Mouse (Mus musculus) frontal cortex, postnatal 14 days (tissue): ENCODE data around the gene Rpl15.
"Not testable (repeated sequence)": the region's sequence is repeated elsewhere in the genome, so short reads cannot be mapped to it uniquely, and the experiment has no call there.

Source experiments
- DNase-seq, 2 experiments: peaks; one replicate each; pipeline ENCODE4 v3.0.0; 2022; ENCODE audit warnings: low spot score in 2 of 2

Gene Rpl15

GRCm38 (mm10) chr14:18270529-18271441 is at the start of gene Rpl15, which contains the start of gene Nkiras1:
TSS of gene Rpl15 (minus strand) at chr14:18271391.
TSS of gene Nkiras1 (plus strand) at chr14:18271136.
- DNase-seq, result peak; percentile 98 to 99

- no peak for DNase-seq
Measured at GRCm38 (mm10) chr14:18317457-18318411, 46.5 kb upstream of the Rpl15 start.

- no peak for DNase-seq
Measured at GRCm38 (mm10) chr14:18304165-18304564, 33.0 kb upstream of the Rpl15 start.

GRCm38 (mm10) chr14:18303262-18303661 is 32.1 kb upstream of the Rpl15 start:
- peak; percentile 54 to 68 for DNase-seq

GRCm38 (mm10) chr14:18302750-18303149 is 31.6 kb upstream of the Rpl15 start:
- DNase-seq, result no peak

DNA sequence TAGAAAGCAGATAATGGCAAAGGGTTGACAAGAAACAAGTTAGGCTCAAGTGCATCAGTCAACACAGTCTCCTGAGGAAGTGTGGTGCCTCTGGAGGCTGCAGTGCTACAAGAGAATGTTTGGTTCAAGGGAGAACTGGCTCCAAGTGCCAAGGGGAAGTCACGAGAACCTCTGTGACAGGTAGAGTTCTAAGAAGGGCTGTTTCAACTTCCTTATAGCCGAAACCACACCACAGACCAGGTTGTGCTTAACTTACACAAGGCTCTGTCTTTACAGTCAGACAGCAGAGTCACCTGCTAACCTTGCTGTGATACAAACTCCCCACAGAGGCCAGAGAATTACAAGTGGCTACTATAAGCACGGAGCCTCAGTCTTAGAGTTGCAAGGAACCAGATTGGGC is 30.4 kb upstream of the Rpl15 start:
- no peak for DNase-seq

DNA sequence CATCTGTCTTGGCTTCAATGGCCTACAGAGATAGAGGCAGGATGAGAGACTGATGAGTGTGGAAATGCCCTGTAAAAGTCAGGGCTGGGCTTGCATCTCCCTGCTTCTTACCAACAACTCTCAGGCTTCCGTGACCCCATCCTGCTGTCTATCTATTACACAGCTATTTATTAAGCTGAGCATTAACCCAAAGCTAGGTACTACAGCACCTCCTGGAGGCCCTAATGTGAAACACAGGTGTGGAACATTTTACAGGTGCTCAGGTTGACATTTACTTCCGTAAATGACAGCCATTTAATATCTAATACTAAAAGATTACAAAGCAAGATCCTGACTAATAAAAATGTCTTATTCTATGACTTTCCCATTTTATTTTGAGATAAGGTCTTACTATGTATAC is 29.5 kb upstream of the Rpl15 start:
- DNase-seq, result no peak

GRCm38 (mm10) chr14:18298874-18299273 is 27.7 kb upstream of the Rpl15 start:
- DNase-seq, result no peak

- no peak for DNase-seq
Measured at GRCm38 (mm10) chr14:18297441-18297840, 26.2 kb upstream of the Rpl15 start.

- DNase-seq, result no peak
Measured at GRCm38 (mm10) chr14:18292578-18292977, 21.4 kb upstream of the Rpl15 start.

DNA sequence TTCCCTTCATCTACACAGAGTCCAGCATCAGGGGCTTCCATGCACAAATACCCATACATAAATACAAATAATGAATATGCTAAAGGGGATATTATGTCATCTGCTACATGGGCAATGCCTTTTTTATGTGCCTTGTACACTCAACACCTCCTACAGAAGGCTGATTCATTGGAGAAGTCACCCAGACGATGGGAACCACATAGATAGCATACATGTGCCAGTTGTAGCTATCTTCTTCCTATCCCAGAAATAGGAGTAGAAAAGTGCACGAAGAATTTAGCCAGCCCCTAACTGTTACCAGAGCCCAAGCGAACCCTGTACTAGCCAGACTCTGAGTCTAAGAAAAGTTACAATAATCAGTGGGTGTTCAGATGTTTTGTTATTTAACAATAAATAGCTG is 20.9 kb upstream of the Rpl15 start:
- DNase-seq, result no peak

GRCm38 (mm10) chr14:18287391-18287790 is 16.2 kb upstream of the Rpl15 start:
- DNase-seq, result no peak

- no peak for DNase-seq
Measured at GRCm38 (mm10) chr14:18286441-18286840, 15.2 kb upstream of the Rpl15 start.

- DNase-seq, result no peak
Measured at GRCm38 (mm10) chr14:18285476-18285875, 14.3 kb upstream of the Rpl15 start.

- DNase-seq, result no peak
Measured at GRCm38 (mm10) chr14:18284581-18284980, 13.4 kb upstream of the Rpl15 start.

- no peak for DNase-seq
Measured at GRCm38 (mm10) chr14:18280375-18280774, 9.2 kb upstream of the Rpl15 start.

DNA sequence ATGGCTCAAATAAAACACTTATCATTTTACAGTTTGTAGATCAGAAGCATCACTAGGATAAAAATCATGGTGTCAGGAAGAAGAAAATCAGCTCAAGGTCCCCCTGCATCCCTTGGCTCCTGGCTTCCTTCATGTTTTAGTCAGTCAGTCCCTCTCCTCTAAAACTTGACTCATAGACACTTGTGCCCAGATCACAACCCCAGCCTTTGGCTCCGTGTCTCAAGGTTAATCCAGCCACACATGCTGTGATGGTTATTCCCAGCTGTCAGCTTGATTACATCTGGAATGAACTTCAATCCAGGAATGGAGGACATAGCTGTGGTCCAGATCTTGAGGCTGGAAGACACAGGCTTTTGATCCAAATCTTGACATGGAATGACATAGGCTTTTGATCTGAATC is 3.3 kb upstream of the Rpl15 start:
- no peak for DNase-seq

DNA sequence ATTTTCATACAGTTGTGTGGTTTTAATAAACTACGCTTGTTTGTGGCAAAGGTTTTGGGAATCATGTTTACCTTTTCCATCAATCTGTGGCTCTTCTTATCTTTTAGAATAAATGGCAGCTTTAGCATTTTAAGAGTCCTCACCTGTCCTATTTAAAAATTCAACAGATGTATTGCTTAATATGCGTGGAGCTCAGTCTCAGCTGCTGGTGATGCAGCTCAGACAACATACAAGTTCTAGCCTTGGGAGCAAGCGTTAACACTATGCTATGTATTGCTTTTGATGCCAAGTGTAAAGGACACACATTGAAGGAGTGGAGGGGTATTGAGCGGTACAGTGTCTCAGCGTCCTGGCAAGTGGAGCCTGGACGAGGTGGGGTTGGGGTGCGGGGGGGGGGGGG is 475 bp upstream of the Rpl15 start:
- DNase-seq, result no peak

DNA sequence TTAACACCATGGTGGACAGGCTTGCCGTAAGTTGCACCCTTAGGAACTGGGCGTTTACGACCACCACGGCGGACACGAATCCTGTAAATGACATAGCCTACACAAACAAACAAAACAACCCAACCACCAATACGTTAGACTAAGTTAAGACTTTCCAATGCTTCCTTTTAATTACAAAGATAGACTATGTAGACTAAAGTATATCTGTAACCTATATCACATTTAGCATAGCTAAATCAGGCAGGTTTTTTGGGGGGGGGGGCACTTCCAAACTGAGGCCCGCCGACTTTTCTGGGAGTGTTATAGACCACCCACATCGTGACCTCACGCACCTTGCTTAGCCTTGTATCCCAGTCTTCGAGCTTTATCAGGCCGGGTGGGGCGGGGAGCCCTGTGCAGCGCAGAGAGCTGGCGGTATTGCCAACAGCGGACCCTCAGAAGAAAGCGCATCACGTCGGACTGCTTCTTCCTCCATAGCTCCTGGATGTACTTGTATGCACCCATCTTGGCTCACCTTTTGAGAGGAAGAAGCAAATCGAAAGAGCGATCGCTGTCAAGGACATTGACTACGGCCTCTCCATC is 1.2 kb downstream of the Rpl15 start:
- not testable (repeated sequence) for DNase-seq

DNA sequence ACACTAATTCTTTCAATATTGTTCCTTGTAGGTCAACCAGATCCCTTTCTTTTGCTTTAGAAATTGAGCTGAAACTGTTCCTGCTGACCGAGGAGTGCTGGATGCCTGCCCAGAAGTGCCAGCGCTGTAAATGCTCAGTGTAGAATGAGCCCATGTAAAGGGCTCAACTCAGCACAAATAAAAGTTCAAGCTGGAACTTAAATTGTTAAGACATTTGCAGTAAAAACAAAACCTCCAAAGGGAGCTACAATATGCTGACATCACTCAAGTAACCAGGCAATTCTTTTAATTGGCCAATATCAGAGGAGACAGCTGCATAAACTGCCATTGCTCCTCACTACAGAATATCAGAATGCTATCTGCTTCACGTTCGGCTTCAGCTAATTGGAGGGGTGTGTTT is 7.8 kb downstream of the Rpl15 start:
- no peak for DNase-seq

- DNase-seq, result no peak
Measured at GRCm38 (mm10) chr14:18261203-18261602, 10.0 kb downstream of the Rpl15 start.

DNA sequence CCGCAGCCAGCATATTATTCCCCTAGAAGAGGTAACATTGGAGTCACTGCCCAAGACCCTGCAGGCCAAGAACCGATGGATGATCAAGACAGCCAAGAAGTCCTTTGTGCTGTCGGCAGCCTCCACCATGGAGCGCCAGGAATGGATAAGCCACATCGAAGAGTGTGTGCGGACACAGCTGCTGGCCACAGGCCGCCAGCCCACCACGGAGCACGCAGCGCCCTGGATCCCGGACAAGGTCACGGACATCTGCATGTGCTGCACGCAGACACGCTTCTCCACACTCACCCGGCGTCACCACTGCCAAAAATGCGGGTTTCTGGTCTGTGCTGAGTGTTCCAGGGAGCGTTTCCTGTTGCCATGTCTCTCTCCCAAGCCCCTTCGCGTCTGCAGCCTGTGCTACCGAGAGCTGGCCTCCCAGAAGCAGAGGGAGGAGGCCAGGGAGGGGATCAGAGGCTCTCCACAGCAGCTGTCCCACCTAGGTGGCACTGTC is 28.5 kb downstream of the Rpl15 start:
- DNase-seq, result no peak
